Mouse (Mus musculus) right cerebral cortex, postnatal 25 days (tissue): ENCODE results near the gene Lrp2.
A peak's percentile ranks its signal among the peaks of the same experiment; 100 is the strongest.

ENCODE experiments used
- DNase-seq: peaks from one replicate; pipeline ENCODE4 v3.0.0; 2022

The Lrp2 gene

GRCm38 (mm10) chr2:69585886-69586398, at the start of gene Lrp2:
TSS of gene Lrp2 (minus strand) at chr2:69586065.
- peak; percentile 11 for DNase-seq

GRCm38 (mm10) chr2:69635064-69635701, 49.3 kb upstream of the Lrp2 start:
- no peak for DNase-seq

DNA sequence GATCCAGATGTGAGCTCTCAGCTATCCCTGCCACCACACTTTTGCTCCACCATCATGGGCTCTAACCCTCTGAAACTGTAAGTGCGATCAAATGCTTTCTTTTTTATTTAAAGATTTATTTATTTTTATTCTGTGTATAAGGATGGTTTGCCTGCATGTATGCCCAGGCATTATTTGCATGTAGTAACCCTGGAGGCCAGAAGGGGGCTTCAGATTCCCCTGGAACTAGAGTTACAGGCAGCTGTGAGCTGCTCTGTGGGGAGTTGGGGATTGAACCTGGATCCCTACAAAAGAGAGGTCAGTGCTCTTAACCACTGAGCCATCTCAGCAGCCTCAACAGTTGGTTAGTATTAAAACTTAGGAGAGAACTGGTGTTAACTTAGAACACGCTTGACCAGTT, 45.6 kb upstream of the Lrp2 start:
- no peak for DNase-seq

DNA sequence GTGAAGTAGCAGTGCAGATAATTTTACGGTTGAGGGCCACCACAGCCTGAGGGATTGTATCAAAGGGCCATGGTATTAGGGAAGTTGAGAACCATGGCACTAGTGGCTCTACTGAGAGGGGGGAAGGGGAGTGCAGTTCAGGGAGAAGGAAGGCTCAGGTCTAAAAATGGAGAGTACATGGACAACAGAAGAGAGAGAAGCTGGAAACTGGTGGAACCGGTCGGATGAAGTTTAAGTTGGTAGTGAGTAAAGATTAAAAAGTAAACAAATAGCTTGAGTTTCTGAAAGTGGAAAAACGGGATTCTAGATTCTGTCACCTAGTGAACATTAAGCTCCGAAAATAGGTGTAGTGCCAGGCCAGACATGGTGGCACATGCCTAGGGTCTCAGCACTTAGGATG, 44.9 kb upstream of the Lrp2 start:
- DNase-seq: no peak

GRCm38 (mm10) chr2:69629914-69630313, 44.0 kb upstream of the Lrp2 start:
- no peak for DNase-seq

- DNase-seq: no peak
Measured at GRCm38 (mm10) chr2:69629215-69629614, 43.4 kb upstream of the Lrp2 start.

DNA sequence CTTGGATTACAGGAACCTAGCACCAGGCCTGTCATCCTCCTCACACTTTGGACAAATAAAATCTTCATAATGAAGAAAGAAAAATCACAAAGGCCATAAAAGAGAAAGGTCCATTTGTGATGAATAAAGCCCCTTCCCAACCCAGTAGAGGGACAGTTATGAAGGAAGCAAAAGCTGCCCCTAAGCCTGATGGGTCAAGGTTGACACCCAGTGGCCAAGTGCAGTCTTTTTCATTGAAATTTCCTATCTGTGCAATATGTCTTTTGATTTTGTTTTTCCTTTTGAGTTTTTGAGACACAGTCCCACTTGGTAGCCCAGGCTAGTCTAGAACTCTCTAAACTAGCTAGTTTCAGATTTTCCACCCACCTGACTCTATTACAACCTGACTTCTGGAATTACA, 33.4 kb upstream of the Lrp2 start:
- no peak for DNase-seq

DNA sequence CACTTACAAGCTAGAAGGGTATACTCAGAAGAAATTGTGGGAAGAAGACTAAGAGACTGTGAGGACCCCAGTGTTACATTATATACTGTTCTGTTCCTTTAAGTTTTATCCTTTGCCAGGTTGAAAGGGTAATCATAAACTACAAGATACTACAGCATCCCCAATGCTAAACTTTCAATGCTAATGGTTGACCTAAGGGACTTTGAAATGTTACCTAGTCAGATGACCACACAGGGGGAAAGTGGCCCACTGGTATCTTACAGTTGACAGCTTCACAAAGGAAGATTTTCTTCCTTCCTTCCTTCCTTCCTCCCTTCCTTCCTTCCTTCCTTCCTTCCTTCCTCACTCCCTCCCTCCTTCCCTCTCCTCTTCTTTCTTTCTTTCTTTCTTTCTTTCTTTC, 32.5 kb upstream of the Lrp2 start:
- DNase-seq: no peak

DNA sequence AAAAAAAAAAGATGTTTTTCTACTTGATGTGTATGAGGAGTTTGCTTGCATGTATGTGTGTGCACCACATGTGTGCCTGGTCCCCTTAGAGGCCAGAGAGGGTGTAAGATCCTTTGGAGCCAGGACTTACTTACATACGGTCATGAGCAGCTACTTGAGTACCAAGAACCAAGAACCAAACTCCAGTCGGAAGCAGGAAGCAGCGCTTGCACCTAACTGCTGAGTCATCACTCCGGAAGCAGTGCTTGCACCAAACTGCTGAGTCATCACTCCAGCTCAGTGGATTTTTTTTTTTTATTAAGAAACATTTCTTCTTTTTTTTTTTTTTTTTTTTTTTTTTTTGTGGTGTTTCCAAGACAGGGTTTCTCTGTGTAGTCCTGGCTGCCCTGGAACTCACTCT, 27.4 kb upstream of the Lrp2 start:
- DNase-seq: no peak

GRCm38 (mm10) chr2:69612716-69613115, 26.9 kb upstream of the Lrp2 start:
- DNase-seq: no peak

DNA sequence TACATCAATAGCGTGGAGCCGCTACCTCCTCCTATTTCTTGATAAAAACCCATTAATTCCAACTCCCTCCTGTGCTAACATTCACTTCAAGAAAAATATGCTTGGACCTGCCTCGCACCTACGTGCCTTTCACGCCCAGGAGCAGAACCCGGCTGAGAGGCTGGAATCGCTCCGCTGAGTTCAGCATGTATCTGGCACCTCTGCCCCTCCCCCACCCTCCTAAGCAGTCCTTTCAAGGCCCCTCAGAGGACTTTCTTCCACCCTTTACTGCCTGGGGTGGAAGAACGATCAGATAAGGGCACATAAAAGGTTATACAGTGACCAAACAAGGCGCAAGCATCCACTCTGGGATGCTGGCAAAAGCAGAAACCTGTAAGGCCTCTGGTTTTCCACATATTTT, 26.4 kb upstream of the Lrp2 start:
- no peak for DNase-seq

DNA sequence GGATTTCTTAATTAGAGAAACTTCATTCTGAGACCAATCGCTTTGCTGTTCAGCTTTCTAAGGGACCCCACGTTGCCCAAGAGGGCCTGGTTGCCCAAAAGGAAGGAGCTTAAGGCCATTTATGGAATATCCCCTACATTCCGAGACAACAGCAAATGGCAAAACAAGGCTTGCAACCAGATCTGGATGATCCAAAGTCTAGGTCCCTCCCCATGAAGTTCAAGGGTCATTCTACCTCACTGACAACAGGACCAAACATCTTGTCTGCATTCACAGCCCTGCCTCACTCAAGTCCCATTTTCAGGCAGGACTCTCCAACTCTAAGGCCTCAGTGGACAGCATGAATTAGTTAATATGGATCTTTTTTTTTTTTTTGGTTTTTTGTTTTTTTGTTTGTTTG, 20.8 kb upstream of the Lrp2 start:
- DNase-seq: no peak

DNA sequence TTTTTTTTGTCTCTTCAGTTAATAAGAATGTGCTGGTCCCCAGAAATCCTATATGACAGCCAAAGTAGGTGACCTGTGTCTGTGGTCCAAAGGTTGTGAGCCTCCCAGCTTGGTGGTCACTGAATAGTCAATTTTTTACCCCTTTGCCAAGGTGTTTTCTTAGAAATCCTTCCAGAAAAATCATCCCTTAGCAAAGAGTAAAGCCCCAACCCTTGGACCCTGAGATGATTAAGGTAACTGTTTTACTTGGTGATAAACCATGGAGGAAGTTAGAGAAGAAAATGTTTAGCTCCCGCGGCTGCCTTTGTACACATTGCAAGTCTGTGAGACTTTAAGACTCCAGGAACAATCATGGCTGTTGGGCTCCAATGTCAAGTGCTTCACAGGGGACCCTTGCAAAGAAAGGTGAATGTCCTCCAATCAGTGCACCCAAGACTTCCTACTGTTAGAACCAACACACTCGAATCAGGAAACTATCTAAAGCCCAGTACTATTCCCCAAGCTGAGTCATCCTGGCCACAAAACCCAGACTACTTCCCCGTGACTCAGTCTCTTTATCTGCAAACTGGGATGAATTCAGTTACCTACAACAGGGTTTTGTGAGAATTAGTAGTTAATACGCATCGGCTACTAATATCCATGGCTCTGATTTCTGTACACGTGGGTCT, 18.0 kb upstream of the Lrp2 start:
- DNase-seq: no peak

DNA sequence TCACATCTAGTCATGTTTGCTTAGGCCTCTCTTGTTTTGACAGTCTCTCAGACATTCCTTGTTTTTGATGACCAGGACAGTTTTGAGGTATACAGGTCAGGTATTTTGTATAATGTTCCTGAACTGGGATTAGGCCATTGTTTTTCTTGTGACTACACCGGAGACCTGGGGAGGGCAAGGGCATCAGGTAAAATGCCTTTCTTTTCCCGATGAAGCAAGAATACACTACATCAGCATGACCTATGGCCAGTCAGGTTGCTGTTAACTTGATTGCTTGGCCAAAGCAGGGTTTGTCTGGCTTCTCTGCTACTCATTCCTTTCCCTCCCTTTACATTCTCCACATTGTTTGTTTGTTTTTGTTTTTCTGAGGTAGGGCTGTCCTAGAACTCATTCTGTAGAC, 7.3 kb upstream of the Lrp2 start:
- no peak for DNase-seq

GRCm38 (mm10) chr2:69592536-69592935, 6.7 kb upstream of the Lrp2 start:
- no peak for DNase-seq

DNA sequence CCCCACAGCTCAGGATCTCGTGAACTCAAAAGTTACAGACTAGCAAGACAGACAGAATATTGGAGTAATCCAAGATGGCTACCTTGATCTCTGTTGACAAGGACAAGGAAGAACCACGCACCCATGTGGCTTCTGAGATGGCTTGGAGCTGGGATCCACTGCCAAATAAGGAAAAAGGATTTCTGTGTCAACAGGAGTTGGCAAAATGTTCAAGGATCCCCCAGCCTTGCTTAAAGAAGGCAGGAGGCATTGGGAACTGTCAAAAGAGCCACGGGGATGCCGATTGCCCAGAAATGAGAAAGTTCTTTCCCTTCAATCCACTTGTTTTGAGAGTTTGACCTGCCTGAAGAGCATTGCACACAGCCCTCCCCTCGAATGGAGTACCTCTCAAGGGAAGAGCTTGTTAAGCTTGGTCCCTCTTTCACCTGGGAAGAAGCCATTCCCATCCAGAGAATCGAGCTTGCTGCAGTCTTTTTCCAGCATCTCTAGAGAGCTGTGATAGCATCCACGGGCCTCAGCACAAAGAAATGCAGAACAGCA, 6.2 kb upstream of the Lrp2 start:
- DNase-seq: no peak

DNA sequence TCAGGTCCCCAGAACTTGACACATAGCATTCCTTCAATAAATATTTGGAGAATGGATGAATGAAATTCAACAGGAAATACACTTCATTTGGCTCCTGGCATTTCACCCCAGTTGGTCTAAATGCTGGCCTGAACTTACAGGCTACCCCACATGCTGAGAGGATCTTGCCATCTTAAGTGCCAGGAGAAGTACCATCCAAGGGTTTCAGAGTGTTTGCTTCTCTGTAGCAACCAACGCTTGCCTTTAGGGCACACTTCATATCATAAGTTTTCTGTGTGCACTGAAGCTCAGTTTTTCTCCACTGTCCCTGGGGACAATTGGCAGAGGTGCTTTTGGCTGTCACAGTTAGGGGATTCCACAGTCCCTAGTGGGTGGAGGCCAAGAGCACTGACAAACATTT, 4.7 kb upstream of the Lrp2 start:
- no peak for DNase-seq

- no peak for DNase-seq
Measured at GRCm38 (mm10) chr2:69587896-69588295, 2.0 kb upstream of the Lrp2 start.

- no peak for DNase-seq
Measured at GRCm38 (mm10) chr2:69586821-69587728, 1.2 kb upstream of the Lrp2 start.

- DNase-seq: peak; percentile 6
Measured at GRCm38 (mm10) chr2:69585191-69585885, 527 bp downstream of the Lrp2 start.

DNA sequence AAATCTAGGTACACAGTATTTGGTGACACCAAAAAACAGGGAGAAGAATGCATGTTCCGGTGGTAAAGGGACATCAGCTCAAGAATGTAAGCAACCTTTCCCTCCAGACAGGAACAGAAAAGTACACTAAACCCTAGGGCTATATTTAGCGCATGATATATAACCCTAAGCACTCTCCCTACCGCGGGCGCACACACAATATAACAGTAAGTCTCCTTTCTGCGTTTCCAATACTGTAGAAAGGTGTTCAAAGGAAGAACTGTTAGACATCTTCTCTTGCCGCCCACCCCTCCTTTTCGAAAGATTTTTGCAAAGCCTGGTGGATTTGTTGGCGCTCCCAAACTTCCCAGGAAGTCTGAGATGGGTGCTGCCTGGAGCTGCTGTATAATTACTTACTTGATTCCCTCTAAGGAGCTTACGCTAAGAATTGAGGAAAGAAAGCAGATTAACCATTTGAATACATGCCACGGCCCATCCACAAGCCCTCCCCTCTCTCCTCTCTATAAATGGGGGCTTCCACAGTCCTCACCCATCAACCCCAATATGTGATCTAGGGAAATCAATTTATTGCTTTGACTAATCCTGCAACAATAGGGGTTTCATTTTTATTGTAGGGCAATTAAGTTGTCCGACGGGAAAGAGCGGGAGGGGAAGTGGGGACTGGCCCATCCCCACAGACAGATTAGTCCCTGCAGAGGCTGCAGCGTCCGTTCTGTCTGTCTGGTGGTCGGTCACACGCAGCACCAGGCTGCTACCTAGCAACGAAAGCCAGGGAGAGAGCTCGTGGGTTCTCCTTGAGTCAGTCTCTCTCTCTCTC, 1.5 kb downstream of the Lrp2 start:
- DNase-seq: no peak

- no peak for DNase-seq
Measured at GRCm38 (mm10) chr2:69582861-69583260, 3.0 kb downstream of the Lrp2 start.
